Mouse (Mus musculus) olfactory bulb, adult 2 months (tissue): ENCODE results near the gene Gpr12.

Experiments
- CTCF ChIP-seq: fragments of 200-500 bp; IDR thresholded peaks from 2 replicates; pipeline ENCODE4 v1.5.1; 2012; ENCODE audit warnings: low read depth, mild to moderate bottlenecking, low read length, moderate library complexity; ENCODE audit not compliant: insufficient read depth
- POLR2A ChIP-seq: fragments of 200-500 bp; IDR thresholded peaks from 2 replicates; pipeline ENCODE4 v1.6.1; 2012; ENCODE audit warnings: mild to moderate bottlenecking, low read depth, low read length, moderate library complexity; ENCODE audit not compliant: insufficient read depth

- no peak for TF ChIP-seq CTCF
- no peak for TF ChIP-seq POLR2A
Observed at GRCm38 (mm10) chr5:146611830-146612229, 26.8 kb upstream of the Gpr12 start.
